Comparison of ENCODE assay signal across 8 mouse cellular contexts in the genomic region with DNA sequence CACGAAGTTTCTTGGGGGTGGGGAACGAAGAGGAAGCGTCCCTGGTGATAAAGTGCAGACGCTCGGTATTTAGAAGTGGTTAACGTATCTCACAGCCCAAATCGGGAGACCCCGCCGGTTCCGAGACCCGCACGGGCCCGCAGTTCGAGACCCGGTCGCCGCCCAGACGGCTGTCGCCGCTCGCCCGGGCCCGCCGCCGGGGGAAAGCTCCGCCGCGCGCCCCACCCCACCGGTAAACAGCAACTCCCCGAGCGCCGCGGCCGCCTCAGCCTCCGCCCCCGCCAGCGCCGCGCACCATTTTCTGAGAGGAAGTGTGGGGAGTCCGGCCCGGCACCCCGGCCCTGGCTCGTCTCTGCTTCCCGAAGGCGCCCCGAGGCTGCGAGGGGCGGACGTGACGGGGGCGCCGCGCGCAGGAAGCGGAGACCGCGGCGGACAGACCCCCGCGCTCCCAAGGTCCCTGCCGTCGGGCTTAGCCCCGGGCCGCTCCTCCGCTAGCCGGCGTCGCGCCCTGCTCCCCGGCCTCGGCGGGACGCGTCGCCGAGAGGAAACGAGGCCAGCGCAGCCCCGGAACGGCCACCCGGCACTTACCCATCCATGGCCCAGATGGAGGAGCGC. TPM values are rescaled to one million over a fixed set of nuclear protein-coding genes. Genes with fewer than 3 reads are reported as not detected.
A peak's percentile ranks its signal among the peaks of the same experiment; 100 is the strongest.
DNase-seq lines count a peak whose midpoint lies in the region; ATAC-seq and TF ChIP-seq lines count a peak whose summit lies in the region.

No protein-coding gene starts in this region.

- peak; percentile 61 for DNase-seq in ES-CJ7 (ENCODE audit: low read depth, low spot score)
- peak; percentile 62 for DNase-seq in c-Kit-negative CD71-positive TER-119-positive erythroid progenitor cells, embryonic 14.5 days (ENCODE audit: low read depth, low spot score)
- DNase-seq in heart, postnatal 0 days (ENCODE audit: low spot score): peak; percentile 49
- peak; percentile 73 to 87 for DNase-seq in kidney, postnatal 36 days
- DNase-seq in liver, postnatal 0 days: peak; percentile 88
- DNase-seq in thymus, adult 2 months: peak; percentile 84

- no peak for TF ChIP-seq EP300 in heart, postnatal 0 days (IDR thresholded peaks at IDR 0.05; ENCODE audit: low read depth)
- TF ChIP-seq EP300 in liver, postnatal 0 days (IDR thresholded peaks at IDR 0.05; ENCODE audit: low read depth): no peak

- H3K36me3 ChIP-seq in forebrain, embryonic 12.5 days (replicated peaks): no peaks in the 10 kb centered on the region
- no peaks in the 10 kb centered on the region for H3K36me3 ChIP-seq in heart, postnatal 0 days (replicated peaks; ENCODE audit: control insufficient read depth, insufficient read depth, low read length)
- H3K36me3 ChIP-seq in liver, postnatal 0 days (replicated peaks; ENCODE audit: insufficient read depth, low read length): no peaks in the 10 kb centered on the region
- no peaks in the 10 kb centered on the region for H3K36me3 ChIP-seq in neural tube, embryonic 14.5 days (ENCODE audit: control insufficient read depth, insufficient read depth, low read length)
- H3K36me3 ChIP-seq in thymus, adult 2 months (ENCODE audit: control insufficient read depth, insufficient read depth, low read length): no peaks in the 10 kb centered on the region

- H3K4me3 ChIP-seq in forebrain, embryonic 12.5 days (replicated peaks): peak overlapping the region; percentile 82
- H3K4me3 ChIP-seq in heart, postnatal 0 days (ENCODE audit: low read depth, low read length): peak overlapping the region; percentile 87
- H3K4me3 ChIP-seq in liver, postnatal 0 days (ENCODE audit: low read depth, low read length): peak overlapping the region; percentile 97
- peak overlapping the region; percentile 89 for H3K4me3 ChIP-seq in neural tube, embryonic 14.5 days (ENCODE audit: low read depth, low read length)
- peak overlapping the region; percentile 95 for H3K4me3 ChIP-seq in thymus, adult 2 months (ENCODE audit: control insufficient read depth, insufficient read depth, low read length)

- under 1% methylated on average over 71 of the region's 83 CpGs for WGBS in forebrain, embryonic 12.5 days
- under 1% methylated on average over 76 of the region's 83 CpGs for WGBS in heart, postnatal 0 days
- WGBS in liver, postnatal 0 days (ENCODE audit: insufficient replicate concordance): 3% methylated on average over 44 of the region's 83 CpGs
- under 1% methylated on average over 58 of the region's 83 CpGs for WGBS in neural tube, embryonic 14.5 days
- under 1% methylated on average over 83 of the region's 83 CpGs for WGBS in thymus, adult 2 months

- peak; percentile 86 for ATAC-seq in forebrain, embryonic 12.5 days (ENCODE audit: low FRiP score)
- peak; percentile 65 for ATAC-seq in heart, postnatal 0 days (ENCODE audit: insufficient read depth, low read depth)
- ATAC-seq in liver, postnatal 0 days: peak; percentile 71
- ATAC-seq in neural tube, embryonic 14.5 days (ENCODE audit: low read depth): peak; percentile 79; the same call in 1 of the 2 replicates

- no peak for TF ChIP-seq CTCF in heart, postnatal 0 days (IDR thresholded peaks at IDR 0.05; ENCODE audit: low read depth)
- no peak for TF ChIP-seq CTCF in liver, postnatal 0 days (IDR thresholded peaks at IDR 0.05; ENCODE audit: low read depth)
- TF ChIP-seq CTCF in thymus, adult 2 months (IDR thresholded peaks at IDR 0.05; ENCODE audit: borderline replicate concordance, control insufficient read depth, extremely low read depth, insufficient read depth, low read length, poor library complexity): no peak

- H3K27me3 ChIP-seq in forebrain, embryonic 12.5 days: 0 out of 2 replicates have a peak, but pooled peaks cover 3% of the 10 kb centered on the region
- H3K27me3 ChIP-seq in heart, postnatal 0 days (ENCODE audit: control insufficient read depth, insufficient read depth, low read length): no peaks in the 10 kb centered on the region
- no peaks in the 10 kb centered on the region for H3K27me3 ChIP-seq in liver, postnatal 0 days (ENCODE audit: insufficient read depth, low read length)
- H3K27me3 ChIP-seq in neural tube, embryonic 14.5 days (ENCODE audit: control insufficient read depth, insufficient read depth, low read length): no peaks in the 10 kb centered on the region
- H3K27me3 ChIP-seq in thymus, adult 2 months (ENCODE audit: control insufficient read depth, insufficient read depth, low read length): no peaks in the 10 kb centered on the region

- no peak; the same call in 1 of the 2 replicates for TF ChIP-seq POLR2A in thymus, adult 2 months (IDR thresholded peaks at IDR 0.05; ENCODE audit: control insufficient read depth, extremely low read depth, insufficient read depth, low read length, poor library complexity)

- peak overlapping the region; percentile 88 for H3K27ac ChIP-seq in forebrain, embryonic 12.5 days
- H3K27ac ChIP-seq in heart, postnatal 0 days (ENCODE audit: low read depth): peak overlapping the region; percentile 96
- H3K27ac ChIP-seq in liver, postnatal 0 days (ENCODE audit: low read depth): peak overlapping the region; percentile 100
- H3K27ac ChIP-seq in neural tube, embryonic 14.5 days (ENCODE audit: low read depth, low read length): peak overlapping the region; percentile 92
- peak overlapping the region; percentile 82 for H3K27ac ChIP-seq in thymus, adult 2 months (ENCODE audit: control insufficient read depth, insufficient read depth, low read length)

- H3K9me3 ChIP-seq in forebrain, embryonic 12.5 days: no peaks in the 10 kb centered on the region
- no peaks in the 10 kb centered on the region for H3K9me3 ChIP-seq in heart, postnatal 0 days (replicated peaks; ENCODE audit: control insufficient read depth, low read length)
- no peaks in the 10 kb centered on the region for H3K9me3 ChIP-seq in liver, postnatal 0 days (ENCODE audit: low read length)
- H3K9me3 ChIP-seq in neural tube, embryonic 14.5 days (ENCODE audit: control insufficient read depth, low read length): no peaks in the 10 kb centered on the region

- peak overlapping the region; percentile 83 for H3K9ac ChIP-seq in forebrain, embryonic 12.5 days
- H3K9ac ChIP-seq in heart, postnatal 0 days (replicated peaks; ENCODE audit: low read depth, low read length): peak overlapping the region; percentile 90
- H3K9ac ChIP-seq in liver, postnatal 0 days (replicated peaks): peak overlapping the region; percentile 99
- H3K9ac ChIP-seq in neural tube, embryonic 14.5 days (replicated peaks; ENCODE audit: low read depth, low read length): peak overlapping the region; percentile 88

- peaks cover 7% of the 10 kb centered on the region; the same call in 1 of the 2 replicates for H3K4me1 ChIP-seq in forebrain, embryonic 12.5 days
- H3K4me1 ChIP-seq in heart, postnatal 0 days (ENCODE audit: control insufficient read depth, insufficient read depth): 0 out of 2 replicates have a peak, but pooled peaks cover 10% of the 10 kb centered on the region
- peaks cover 20% of the 10 kb centered on the region for H3K4me1 ChIP-seq in liver, postnatal 0 days (ENCODE audit: insufficient read depth)
- peaks cover 13% of the 10 kb centered on the region for H3K4me1 ChIP-seq in neural tube, embryonic 14.5 days (ENCODE audit: control insufficient read depth, insufficient read depth, low read length)
- H3K4me1 ChIP-seq in thymus, adult 2 months (replicated peaks; ENCODE audit: control insufficient read depth, insufficient read depth, low read length): peaks cover 2% of the 10 kb centered on the region

- H3K4me2 ChIP-seq in forebrain, embryonic 12.5 days: peak overlapping the region; percentile 71
- peak overlapping the region; percentile 94 for H3K4me2 ChIP-seq in heart, postnatal 0 days (ENCODE audit: low read depth, low read length)
- peak overlapping the region; percentile 97 for H3K4me2 ChIP-seq in liver, postnatal 0 days (ENCODE audit: low read depth, low read length)
- H3K4me2 ChIP-seq in neural tube, embryonic 14.5 days (ENCODE audit: low read depth, low read length): peak overlapping the region; percentile 88

RNA-seq across cellular contexts. Expression of a gene that starts 0.5 kb away (rescaled TPM):
- polyA plus RNA-seq in forebrain, embryonic 12.5 days (2016; fragmentation: Nextera tagmentation; extraction: Ambion mirVana): 25.2 and 29.1 TPM in 2 replicates
- total RNA-seq in heart, postnatal 0 days (2014; rRNA removed; ENCODE audit: low replicate concordance): 61.4 and 69.2 TPM in 2 replicates
- 14.9 and 15.3 TPM in 2 replicates for polyA plus RNA-seq in heart, postnatal 0 days (2015; fragmentation: Nextera tagmentation; extraction: Ambion mirVana)
- polyA plus RNA-seq in liver, postnatal 0 days (2015; fragmentation: Nextera tagmentation; extraction: Ambion mirVana): 35.6 and 36.3 TPM in 2 replicates
- polyA plus RNA-seq in neural tube, embryonic 14.5 days (2014; fragmentation: Nextera tagmentation; extraction: Ambion mirVana): 19.9 and 34.0 TPM in 2 replicates
- polyA plus RNA-seq in thymus, adult 2 months (2012; rRNA removed): 90.4 and 107 TPM in 2 replicates

RNA-seq across cellular contexts. Expression of a gene that starts 32.7 kb away (rescaled TPM):
- polyA plus RNA-seq in forebrain, embryonic 12.5 days (2016; fragmentation: Nextera tagmentation; extraction: Ambion mirVana): 27.6 and 28.1 TPM in 2 replicates
- total RNA-seq in heart, postnatal 0 days (2014; rRNA removed; ENCODE audit: low replicate concordance): 68.4 and 117 TPM in 2 replicates
- polyA plus RNA-seq in heart, postnatal 0 days (2015; fragmentation: Nextera tagmentation; extraction: Ambion mirVana): 262 and 267 TPM in 2 replicates
- polyA plus RNA-seq in liver, postnatal 0 days (2015; fragmentation: Nextera tagmentation; extraction: Ambion mirVana): 58.9 and 61.6 TPM in 2 replicates
- polyA plus RNA-seq in neural tube, embryonic 14.5 days (2014; fragmentation: Nextera tagmentation; extraction: Ambion mirVana): 39.5 and 45.3 TPM in 2 replicates
- polyA plus RNA-seq in thymus, adult 2 months (2012; rRNA removed): 14.3 and 22.2 TPM in 2 replicates

Comparison
In these comparisons a context has a peak if more than half of its experiments do, and no peak if none do; other contexts are left out.
1. Peak in every context shown above with its lines: DNase-seq, ATAC-seq, H3K4me3 ChIP-seq and H3K27ac ChIP-seq.